Mouse (Mus musculus): ENCODE measurements at regions not wholly inside any gene's neighbourhood (a gene's known extent, or its start where the extent isn't known, plus 50 kb on each side); places are given as distances from the start of the nearest gene placed in this dataset.

- DNase-seq (ENCODE audit: low read depth, low spot score) = no peak
Observed at GRCm38 (mm10) chr6:112119180-112119579, 154.4 kb upstream of the Lmcd1 start.

- DNase-seq (ENCODE audit: low read depth, low spot score) = no peak
Observed at GRCm38 (mm10) chr6:112133522-112133921, 140.0 kb upstream of the Lmcd1 start.

GRCm38 (mm10) chr6:112152535-112153364, 120.8 kb upstream of the Lmcd1 start:
- no peak for DNase-seq (ENCODE audit: low read depth, low spot score)

- no peak for DNase-seq (ENCODE audit: low read depth, low spot score)
Observed at GRCm38 (mm10) chr6:112167487-112167886, 106.1 kb upstream of the Lmcd1 start.

- no peak for DNase-seq (ENCODE audit: low read depth, low spot score)
Observed at GRCm38 (mm10) chr6:112176344-112176743, 97.2 kb upstream of the Lmcd1 start.

- no peak for DNase-seq (ENCODE audit: low read depth, low spot score)
Observed at GRCm38 (mm10) chr6:112187636-112188035, 85.9 kb upstream of the Lmcd1 start.

- DNase-seq (ENCODE audit: low read depth, low spot score) = peak; percentile 18
Observed at GRCm38 (mm10) chr6:112191032-112191431, 82.5 kb upstream of the Lmcd1 start.

GRCm38 (mm10) chr6:112197445-112197844, 76.1 kb upstream of the Lmcd1 start:
- DNase-seq (ENCODE audit: low read depth, low spot score) = peak; percentile 39

- no peak for DNase-seq (ENCODE audit: low read depth, low spot score)
Observed at GRCm38 (mm10) chr6:112199241-112199640, 74.3 kb upstream of the Lmcd1 start.

GRCm38 (mm10) chr6:112202120-112202519, 71.4 kb upstream of the Lmcd1 start:
- no peak for DNase-seq (ENCODE audit: low read depth, low spot score)

GRCm38 (mm10) chr6:112203321-112203720, 70.2 kb upstream of the Lmcd1 start:
- DNase-seq (ENCODE audit: low read depth, low spot score) = no peak

- no peak for DNase-seq (ENCODE audit: low read depth, low spot score)
Observed at GRCm38 (mm10) chr6:112204956-112205355, 68.6 kb upstream of the Lmcd1 start.

- no peak for DNase-seq (ENCODE audit: low read depth, low spot score)
Observed at GRCm38 (mm10) chr6:112205420-112205995, 68.0 kb upstream of the Lmcd1 start.

GRCm38 (mm10) chr6:112207229-112207628, 66.3 kb upstream of the Lmcd1 start:
- DNase-seq (ENCODE audit: low read depth, low spot score) = peak; percentile 25

GRCm38 (mm10) chr6:112210238-112210950, 63.2 kb upstream of the Lmcd1 start:
- DNase-seq (ENCODE audit: low read depth, low spot score) = no peak

GRCm38 (mm10) chr6:112216868-112217267, 56.7 kb upstream of the Lmcd1 start:
- DNase-seq (ENCODE audit: low read depth, low spot score) = no peak

- DNase-seq (ENCODE audit: low read depth, low spot score) = no peak
Observed at GRCm38 (mm10) chr6:112218248-112218647, 55.3 kb upstream of the Lmcd1 start.

- DNase-seq (ENCODE audit: low read depth, low spot score) = no peak
Observed at GRCm38 (mm10) chr6:112219641-112220040, 53.9 kb upstream of the Lmcd1 start.

GRCm38 (mm10) chr6:112220149-112220548, 53.4 kb upstream of the Lmcd1 start:
- DNase-seq (ENCODE audit: low read depth, low spot score) = no peak

GRCm38 (mm10) chr6:112221373-112221772, 52.2 kb upstream of the Lmcd1 start:
- DNase-seq (ENCODE audit: low read depth, low spot score) = no peak

GRCm38 (mm10) chr6:112223325-112223724, 50.2 kb upstream of the Lmcd1 start:
- DNase-seq (ENCODE audit: low read depth, low spot score) = no peak

Measured in retina, adult 2 months (tissue).